Mouse (Mus musculus): ENCODE measurements around the gene Smurf1.

DNA sequence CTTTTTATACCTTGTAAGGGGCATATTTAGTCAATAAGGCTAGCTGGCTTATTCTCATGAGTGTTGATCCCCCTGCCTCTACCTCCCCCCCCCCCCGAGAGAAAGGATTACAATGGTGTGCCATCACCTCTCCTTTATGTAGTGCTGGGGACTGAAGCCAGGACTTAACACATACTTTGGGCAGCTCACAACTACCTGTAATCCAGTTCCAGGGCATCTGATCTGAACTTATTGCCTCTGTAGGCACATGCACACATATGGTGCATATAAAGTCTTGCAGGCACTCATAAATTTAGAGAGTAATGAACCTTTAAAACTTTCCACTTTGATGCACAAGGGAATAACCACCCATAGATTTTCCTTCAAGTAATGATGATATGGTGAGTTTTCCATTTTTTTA lies 48.6 kb upstream of the Smurf1 start:
- no peak for TF ChIP-seq MAFK (IDR thresholded peaks at IDR 0.05; ENCODE audit: insufficient read depth, low read depth, low read length)
- no peak for TF ChIP-seq ZNF384 (IDR thresholded peaks at IDR 0.05; ENCODE audit: low read depth, low read length)
- TF ChIP-seq CHD2 (IDR thresholded peaks at IDR 0.05; ENCODE audit: low read depth, low read length) = no peak
- TF ChIP-seq HCFC1 (IDR thresholded peaks at IDR 0.05; ENCODE audit: borderline replicate concordance, insufficient read depth, low read length) = no peak
- TF ChIP-seq ZC3H11A (IDR thresholded peaks at IDR 0.05; ENCODE audit: borderline replicate concordance, low read depth, low read length) = no peak

Data from ES-E14 (cell line).